Mouse (Mus musculus): Measurements from ENCODE around the gene Acap1.

- TF ChIP-seq ZKSCAN1 (IDR thresholded peaks at IDR 0.05; ENCODE audit: borderline replicate concordance, low read depth, low read length) (no peak), SIN3A (IDR thresholded peaks at IDR 0.05; ENCODE audit: low read length) (no peak), CTCF (conservative IDR thresholded peaks at IDR 0.05 in 1 of 2, IDR thresholded peaks at IDR 0.05 in 1 of 2; ENCODE audit: low read depth in 2 of 2, low read length in 2 of 2) (no peak)
Observed at GRCm38 (mm10) chr11:69909174-69909573, 13.8 kb upstream of the Acap1 start.

All from CH12.LX (cell line).